Mouse (Mus musculus) embryonic facial prominence, embryonic 13.5 days (tissue): ENCODE data around the gene Gm4763. TPM values are rescaled to one million over a fixed set of nuclear protein-coding genes. Genes with fewer than 3 reads are reported as not detected.
A peak's percentile ranks its signal among the peaks of the same experiment; 100 is the strongest.
"Not testable (repeated sequence)": the region's sequence is repeated elsewhere in the genome, so short reads cannot be mapped to it uniquely, and the experiment has no call there.

Source experiments
- ATAC-seq: fragments of 200-750 bp; cut with Nextera tagmentation; 2 replicates; pipeline ENCODE4 v1.8.0; 2017; ENCODE audit warnings: low read depth; ENCODE audit not compliant: insufficient number of reproducible peaks, insufficient read depth, low FRiP score, low TSS enrichment
- H3K27ac ChIP-seq: fragments of 300-500 bp; sonication (generic); 2 replicates; pipeline ENCODE4 v1.5.1; 2015; ENCODE audit warnings: moderate library complexity, mild to moderate bottlenecking, inconsistent platforms
- H3K27me3 ChIP-seq: fragments of 300-500 bp; sonication (generic); 2 replicates; pipeline ENCODE4 v1.6.1; 2015; ENCODE audit warnings: mild to moderate bottlenecking, inconsistent platforms
- H3K36me3 ChIP-seq: fragments of 300-500 bp; sonication (generic); 2 replicates; pipeline ENCODE4 v1.6.1; 2015; ENCODE audit warnings: mild to moderate bottlenecking, inconsistent platforms
- H3K4me1 ChIP-seq: fragments of 300-500 bp; sonication (generic); 2 replicates; pipeline ENCODE4 v1.6.1; 2015; ENCODE audit warnings: inconsistent platforms
- H3K4me2 ChIP-seq: fragments of 300-500 bp; sonication (generic); 2 replicates; pipeline ENCODE4 v1.6.1; 2015; ENCODE audit warnings: moderate library complexity, mild to moderate bottlenecking, inconsistent platforms
- H3K4me3 ChIP-seq: fragments of 300-500 bp; sonication (generic); 2 replicates; pipeline ENCODE4 v1.5.1; 2015; ENCODE audit warnings: mild to moderate bottlenecking, inconsistent platforms
- H3K9ac ChIP-seq: fragments of 300-500 bp; sonication (generic); 2 replicates; pipeline ENCODE4 v1.6.1; 2015; ENCODE audit warnings: mild to moderate bottlenecking, inconsistent platforms
- H3K9me3 ChIP-seq: fragments of 300-500 bp; sonication (generic); 2 replicates; pipeline ENCODE4 v1.6.1; 2016; ENCODE audit warnings: inconsistent platforms
- WGBS: fragments of 180-500 bp; shearing (Covaris S2); methylation state at CpG from one replicate; pipeline ENCODE4 v1.1.7; 2015; ENCODE audit warnings: mixed read lengths; 5-methylcytosine and 5-hydroxymethylcytosine counted together
- polyA plus RNA-seq: library from polyadenylated mRNA; unstranded; fragments of >200 nt; fragmentation: Nextera tagmentation; extraction: Ambion mirVana; gene quantifications from 2 replicates; pipeline ENCODE4 v1.2.1, GENCODE M21; 2015

Gm4763 gene
- polyA plus RNA-seq, 1 experiment from 2014 or later, result not detected

DNA sequence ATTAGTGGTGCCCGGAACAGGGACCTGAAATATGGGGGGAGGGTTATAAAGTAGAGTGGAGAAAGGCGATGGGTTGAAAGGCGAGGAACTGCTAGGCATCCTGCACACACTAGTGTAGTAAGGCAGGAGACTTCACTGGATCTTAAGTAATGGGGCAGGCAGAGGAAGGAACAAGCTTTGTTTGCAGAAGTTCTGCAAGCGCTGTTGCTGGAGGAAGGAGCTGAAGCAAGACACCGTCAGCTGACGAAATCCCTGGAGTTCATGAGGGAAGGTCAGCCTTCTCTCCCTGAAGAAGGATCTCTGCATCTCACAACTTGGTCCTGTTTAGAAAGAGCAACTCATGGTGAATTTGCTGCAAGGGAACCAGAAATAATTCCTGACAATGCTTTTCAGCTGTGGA, 11.7 kb downstream of the Gm4763 start:
- no peaks in the 10 kb centered on the region for H3K36me3 ChIP-seq
- H3K9ac ChIP-seq, result no peak overlapping the region
- ATAC-seq, result no peak
- WGBS, result 71% methylated on average over 6 of the region's 6 CpGs
- H3K4me2 ChIP-seq, result no peak overlapping the region
- no peaks in the 10 kb centered on the region for H3K27me3 ChIP-seq
- no peak overlapping the region for H3K27ac ChIP-seq
- H3K4me3 ChIP-seq, result no peak overlapping the region
- no peaks in the 10 kb centered on the region for H3K9me3 ChIP-seq
- no peaks in the 10 kb centered on the region for H3K4me1 ChIP-seq

DNA sequence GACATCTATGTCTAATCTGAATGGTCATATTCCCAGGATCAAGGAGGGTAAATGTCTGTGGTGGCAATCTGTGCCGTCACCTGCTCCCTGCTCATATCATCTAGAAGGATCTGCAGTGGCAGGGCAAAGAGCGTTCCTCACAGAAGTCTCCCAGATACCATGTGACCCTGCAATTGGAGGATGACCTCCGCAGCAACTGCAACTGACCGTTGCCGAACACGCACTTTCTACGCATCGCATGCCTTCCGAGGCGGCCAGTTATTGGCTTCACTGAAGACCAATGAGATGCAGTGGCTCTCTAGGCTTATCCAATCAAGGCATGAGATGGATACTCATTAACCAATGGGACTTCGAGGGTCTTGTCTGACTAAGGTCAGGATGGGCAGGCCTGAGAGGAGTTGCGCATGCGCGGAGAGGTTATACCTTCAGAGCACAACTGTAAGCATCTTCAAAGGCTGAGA, 17.8 kb downstream of the Gm4763 start, which contains the start of gene BC049730:
Gene BC049730 (plus strand): TSS at position 411 of the 461 bp plus-strand sequence.
- Histone ChIP-seq H3K27me3 (no peaks in the 10 kb centered on the region), H3K36me3 (no peaks in the 10 kb centered on the region), H3K4me3 (no peak within 1 kb of the TSS), H3K9ac (no peak within 1 kb of the TSS), H3K9me3 (no peaks in the 10 kb centered on the region), H3K27ac (no peak within 1 kb of the TSS), H3K4me1 (no peaks in the 10 kb centered on the region), H3K4me2 (no peak within 1 kb of the TSS)
- 92% methylated on average over 14 of the region's 14 CpGs for WGBS
- no peak for ATAC-seq

DNA sequence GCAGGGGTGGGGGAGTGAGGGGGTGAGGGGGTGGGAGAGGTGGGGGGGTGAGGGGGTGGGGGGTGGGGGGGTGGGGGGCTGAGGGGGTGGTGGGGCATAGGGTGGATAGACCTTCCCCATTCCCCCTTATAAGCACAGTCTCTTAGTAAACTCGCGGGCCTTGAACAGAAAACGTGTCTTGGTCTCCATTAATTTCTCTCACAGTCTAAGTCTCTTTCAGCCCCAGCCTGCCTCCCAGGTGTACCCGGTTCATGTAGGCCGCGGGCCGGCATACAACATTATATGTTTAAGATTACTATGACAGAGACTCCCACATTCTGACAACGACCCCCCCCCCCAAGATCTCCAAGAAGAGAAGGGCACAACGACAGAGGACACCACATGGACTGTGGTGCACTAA, 23.9 kb downstream of the Gm4763 start:
- WGBS, result 83% methylated on average over 9 of the region's 9 CpGs
- not testable (repeated sequence) for H3K4me3 ChIP-seq, H3K4me2 ChIP-seq, H3K27ac ChIP-seq, H3K4me1 ChIP-seq, H3K9ac ChIP-seq, H3K36me3 ChIP-seq, H3K27me3 ChIP-seq, ATAC-seq, H3K9me3 ChIP-seq

DNA sequence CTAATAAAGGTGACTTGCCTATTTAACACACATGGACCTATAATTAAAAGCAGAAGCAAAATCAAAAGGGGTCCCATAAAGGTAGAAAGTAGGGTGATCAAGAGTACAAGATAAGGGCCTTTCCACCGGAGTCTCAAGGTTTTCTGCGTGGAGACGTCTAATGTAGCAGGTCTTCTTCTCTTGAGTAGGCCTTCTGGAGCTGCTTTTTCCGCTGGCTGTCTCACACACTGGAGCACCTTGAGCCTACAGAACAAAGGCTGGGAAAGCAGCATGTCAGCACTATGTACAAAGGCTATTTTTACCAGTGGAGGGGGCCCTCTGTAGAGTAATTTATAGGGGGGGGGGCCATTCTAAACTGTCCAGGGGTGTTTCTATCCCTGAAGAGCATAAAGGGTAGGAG, 28.8 kb downstream of the Gm4763 start:
- H3K4me3 ChIP-seq, H3K27ac ChIP-seq, H3K27me3 ChIP-seq, H3K4me2 ChIP-seq, H3K4me1 ChIP-seq, H3K36me3 ChIP-seq, H3K9me3 ChIP-seq, ATAC-seq, H3K9ac ChIP-seq: not testable (repeated sequence)
- 78% methylated on average over 4 of the region's 4 CpGs for WGBS

DNA sequence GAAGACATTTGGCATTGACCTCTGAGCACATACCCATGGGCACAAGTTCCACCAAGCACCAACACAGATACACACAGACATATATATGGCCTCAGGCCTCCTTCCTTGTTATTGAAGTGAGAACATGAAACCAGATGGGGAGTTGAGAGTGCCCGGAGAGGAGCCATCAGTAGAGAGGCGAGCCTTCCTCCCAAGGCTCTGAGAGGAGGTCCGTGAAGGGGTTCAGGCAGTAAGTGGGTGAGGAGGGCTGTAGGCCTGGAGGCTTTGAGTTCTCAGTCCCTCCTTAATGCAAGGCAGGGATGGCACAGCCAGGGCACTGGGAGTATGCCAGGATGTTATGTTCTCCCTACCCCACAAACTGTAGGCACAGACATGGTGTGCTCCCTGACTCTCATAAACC, 34.0 kb downstream of the Gm4763 start:
- ATAC-seq, result peak; percentile 52; the same call in 1 of the 2 replicates
- not testable (repeated sequence) for H3K4me2 ChIP-seq
- 71% methylated on average over 3 of the region's 3 CpGs for WGBS

DNA sequence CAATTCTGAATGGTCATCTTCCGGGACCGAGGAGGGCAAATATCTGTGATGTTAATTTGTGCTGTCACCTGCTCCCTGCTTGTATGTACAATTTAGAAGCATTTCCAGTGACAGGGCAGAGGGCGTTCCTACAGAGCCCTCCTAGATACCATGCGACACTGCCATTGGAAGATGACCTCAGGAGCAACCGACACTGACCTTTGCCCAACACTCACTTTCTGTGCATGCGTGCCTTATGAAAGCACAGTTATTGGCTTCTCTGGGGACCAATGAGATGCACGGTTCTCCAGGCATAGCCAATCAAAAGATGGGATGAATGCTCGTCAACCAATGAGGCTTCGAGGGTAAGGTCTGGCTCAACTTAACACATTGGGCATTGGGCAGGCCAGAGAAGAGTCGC, 39.2 kb downstream of the Gm4763 start:
- ATAC-seq, H3K27ac ChIP-seq, H3K9ac ChIP-seq, H3K36me3 ChIP-seq, H3K9me3 ChIP-seq, H3K27me3 ChIP-seq, H3K4me2 ChIP-seq, H3K4me3 ChIP-seq, H3K4me1 ChIP-seq: not testable (repeated sequence)
- 88% methylated on average over 10 of the region's 10 CpGs for WGBS

More for the DNA sequence above, 34.0 kb downstream of the Gm4763 start:
- not testable (repeated sequence) for H3K27ac ChIP-seq, H3K27me3 ChIP-seq, H3K9me3 ChIP-seq, H3K4me3 ChIP-seq, H3K9ac ChIP-seq, H3K36me3 ChIP-seq, H3K4me1 ChIP-seq

DNA sequence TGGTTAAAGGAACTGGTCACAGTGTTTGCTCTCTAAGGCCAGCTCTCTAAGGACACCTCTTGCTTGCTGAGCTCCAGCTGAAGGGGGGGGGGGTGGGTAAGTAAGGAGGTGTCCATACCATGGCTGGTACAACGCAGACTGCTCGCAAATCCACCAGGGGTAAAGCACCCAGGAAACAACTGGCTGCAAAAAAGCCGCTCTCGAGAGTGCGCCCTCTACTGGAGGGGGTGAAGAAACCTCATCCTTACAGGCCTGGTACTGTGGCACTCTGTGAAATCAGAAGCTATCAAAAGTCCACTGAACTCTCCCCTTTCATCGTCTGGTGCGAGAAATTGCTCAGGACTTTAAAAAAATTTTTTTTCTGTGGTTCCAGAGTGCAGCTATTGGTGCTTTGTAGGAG, 42.6 kb downstream of the Gm4763 start:
- not testable (repeated sequence) for H3K9me3 ChIP-seq, H3K4me2 ChIP-seq, H3K4me3 ChIP-seq, H3K27ac ChIP-seq, H3K36me3 ChIP-seq, H3K4me1 ChIP-seq, H3K27me3 ChIP-seq, ATAC-seq, H3K9ac ChIP-seq
- WGBS, result 72% methylated on average over 7 of the region's 7 CpGs

DNA sequence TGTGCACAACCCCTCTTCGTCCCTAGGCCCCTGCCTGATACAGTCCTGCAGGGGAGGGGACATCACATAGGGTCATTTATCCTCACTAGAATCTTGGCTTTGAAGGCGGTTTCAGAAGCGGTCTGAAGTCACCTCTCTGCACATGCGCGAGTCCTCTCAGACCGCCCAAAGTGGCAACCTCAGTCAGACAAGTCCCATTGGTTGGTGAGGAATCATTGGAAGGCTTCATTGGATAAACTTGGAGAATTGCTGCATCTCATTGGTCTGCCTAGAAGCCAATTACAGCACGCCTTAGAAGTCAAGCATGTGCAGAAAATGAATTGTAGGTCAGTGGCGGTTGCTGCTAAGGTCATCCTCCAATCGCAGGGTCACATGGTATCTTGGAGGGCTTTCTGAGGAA, 50.1 kb downstream of the Gm4763 start, which contains the start of gene Tex101:
Gene Tex101 (minus strand): TSS at position 101 of the 400 bp plus-strand sequence.
- no peak within 1 kb of the TSS for H3K9ac ChIP-seq
- ATAC-seq, result no peak
- no peak within 1 kb of the TSS for H3K4me2 ChIP-seq
- no peaks in the 10 kb centered on the region for H3K36me3 ChIP-seq
- H3K27ac ChIP-seq, result no peak within 1 kb of the TSS
- 87% methylated on average over 9 of the region's 9 CpGs for WGBS
- no peaks in the 10 kb centered on the region for H3K4me1 ChIP-seq
- no peaks in the 10 kb centered on the region for H3K9me3 ChIP-seq
- no peak within 1 kb of the TSS for H3K4me3 ChIP-seq
- peaks cover 3% of the 10 kb centered on the region; the same call in 1 of the 2 replicates for H3K27me3 ChIP-seq

DNA sequence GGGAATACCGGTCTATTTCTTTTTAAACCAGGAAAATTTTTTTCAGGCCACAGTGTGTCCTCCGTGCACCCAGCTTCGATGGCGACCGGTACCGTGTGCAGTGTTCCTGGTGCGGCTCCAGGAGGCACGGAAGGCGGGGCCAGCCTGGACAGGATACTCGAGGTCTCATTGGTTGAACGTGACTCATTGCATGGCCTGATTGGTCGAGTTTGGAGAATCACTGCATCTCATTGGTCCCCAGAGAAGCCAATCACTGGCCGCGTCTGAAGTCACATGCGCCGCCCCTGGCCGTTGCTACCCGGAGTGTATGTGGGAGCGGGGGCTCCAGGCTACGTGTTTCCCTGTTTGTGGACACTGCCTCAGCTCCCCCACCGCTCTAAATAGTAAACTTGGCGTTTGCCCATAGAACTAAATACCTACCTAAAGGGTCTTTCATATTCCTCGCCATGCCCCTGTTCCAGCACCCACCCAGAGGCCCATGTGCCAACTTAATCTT, 54.7 kb downstream of the Gm4763 start:
- no peak for ATAC-seq
- no peaks in the 10 kb centered on the region for H3K36me3 ChIP-seq

More for the DNA sequence above, 54.7 kb downstream of the Gm4763 start:
- Histone ChIP-seq H3K9me3 (no peaks in the 10 kb centered on the region), H3K4me2 (no peak overlapping the region), H3K9ac (no peak overlapping the region), H3K27ac (no peak overlapping the region), H3K4me3 (no peak overlapping the region), H3K4me1 (no peaks in the 10 kb centered on the region), H3K27me3 (no peaks in the 10 kb centered on the region)
- WGBS, result 92% methylated on average over 23 of the region's 23 CpGs

Other genes starting within 250 kb of the Gm4763 start
- gene Cadm4, start 244.9 kb downstream of the Gm4763 start, polyA plus RNA-seq, result 6.7 and 7.9 TPM in 2 replicates
- gene Zfp428, start 219.9 kb downstream of the Gm4763 start, polyA plus RNA-seq, result 95.8 and 96.3 TPM in 2 replicates
- 0.53 and 0.89 TPM in 2 replicates for gene AC161166.1, start 214.5 kb downstream of the Gm4763 start, polyA plus RNA-seq
- gene Irgq, start 196.2 kb downstream of the Gm4763 start, polyA plus RNA-seq, result 9.6 and 10.2 TPM in 2 replicates
- 0.42 TPM in 1 of 2 replicates, not detected in the other for gene Pinlyp, start 180.8 kb downstream of the Gm4763 start, polyA plus RNA-seq
- 127 and 147 TPM in 2 replicates for gene Xrcc1, start 180.6 kb downstream of the Gm4763 start, polyA plus RNA-seq
- 24.0 and 26.0 TPM in 2 replicates for gene Ethe1, start 139.4 kb downstream of the Gm4763 start, polyA plus RNA-seq
- gene Zfp575, start 139.3 kb downstream of the Gm4763 start, polyA plus RNA-seq, result 7.0 and 7.3 TPM in 2 replicates
- 0.37 and 0.65 TPM in 2 replicates for gene Phldb3, start 116.1 kb downstream of the Gm4763 start, polyA plus RNA-seq
- gene Lypd3, start 90.4 kb downstream of the Gm4763 start, polyA plus RNA-seq, result 13.7 and 16.0 TPM in 2 replicates
- gene Tex101, start 50.2 kb downstream of the Gm4763 start, polyA plus RNA-seq, result not detected in 2 replicates
- not detected in 2 replicates for gene BC049730, start 17.7 kb downstream of the Gm4763 start, polyA plus RNA-seq
- gene Cd177, start 33.4 kb upstream of the Gm4763 start, polyA plus RNA-seq, result 0.35 and 0.77 TPM in 2 replicates
- gene Ceacam10, start 50.3 kb upstream of the Gm4763 start, polyA plus RNA-seq, result 0.56 and 0.74 TPM in 2 replicates
- 19.6 and 35.1 TPM in 2 replicates for gene Gm9844, start 135.3 kb upstream of the Gm4763 start, polyA plus RNA-seq
- not detected in 2 replicates for gene Lypd4, start 143.0 kb upstream of the Gm4763 start, polyA plus RNA-seq
- not detected in 2 replicates for gene Dmrtc2, start 143.1 kb upstream of the Gm4763 start, polyA plus RNA-seq
- 2,967 and 3,152 TPM in 2 replicates for gene Rps19, start 157.5 kb upstream of the Gm4763 start, polyA plus RNA-seq
- gene Cd79a, start 170.5 kb upstream of the Gm4763 start, polyA plus RNA-seq, result 0.41 and 0.89 TPM in 2 replicates
- 115 and 122 TPM in 2 replicates for gene Arhgef1, start 176.0 kb upstream of the Gm4763 start, polyA plus RNA-seq
- not detected in 2 replicates for gene Gm4881, start 217.6 kb upstream of the Gm4763 start, polyA plus RNA-seq
- gene Rabac1, start 245.8 kb upstream of the Gm4763 start, polyA plus RNA-seq, result 141 and 163 TPM in 2 replicates